Mouse (Mus musculus) T-cell, adult 66 days (primary cell): Measurements from ENCODE around the gene Fam174a. TPM values are rescaled to one million over a fixed set of nuclear protein-coding genes. Genes with fewer than 3 reads are reported as not detected.

Experiments used
- total RNA-seq, 2 experiments: library from RNA; stranded (reverse); gene quantifications; 3 replicates in 1 of 2; 4 replicates in 1 of 2; pipeline ENCODE4 v1.2.4; 2023

Fam174a gene
- total RNA-seq: 1 to 10 TPM; 8.1 to 9.7 TPM

DNA sequence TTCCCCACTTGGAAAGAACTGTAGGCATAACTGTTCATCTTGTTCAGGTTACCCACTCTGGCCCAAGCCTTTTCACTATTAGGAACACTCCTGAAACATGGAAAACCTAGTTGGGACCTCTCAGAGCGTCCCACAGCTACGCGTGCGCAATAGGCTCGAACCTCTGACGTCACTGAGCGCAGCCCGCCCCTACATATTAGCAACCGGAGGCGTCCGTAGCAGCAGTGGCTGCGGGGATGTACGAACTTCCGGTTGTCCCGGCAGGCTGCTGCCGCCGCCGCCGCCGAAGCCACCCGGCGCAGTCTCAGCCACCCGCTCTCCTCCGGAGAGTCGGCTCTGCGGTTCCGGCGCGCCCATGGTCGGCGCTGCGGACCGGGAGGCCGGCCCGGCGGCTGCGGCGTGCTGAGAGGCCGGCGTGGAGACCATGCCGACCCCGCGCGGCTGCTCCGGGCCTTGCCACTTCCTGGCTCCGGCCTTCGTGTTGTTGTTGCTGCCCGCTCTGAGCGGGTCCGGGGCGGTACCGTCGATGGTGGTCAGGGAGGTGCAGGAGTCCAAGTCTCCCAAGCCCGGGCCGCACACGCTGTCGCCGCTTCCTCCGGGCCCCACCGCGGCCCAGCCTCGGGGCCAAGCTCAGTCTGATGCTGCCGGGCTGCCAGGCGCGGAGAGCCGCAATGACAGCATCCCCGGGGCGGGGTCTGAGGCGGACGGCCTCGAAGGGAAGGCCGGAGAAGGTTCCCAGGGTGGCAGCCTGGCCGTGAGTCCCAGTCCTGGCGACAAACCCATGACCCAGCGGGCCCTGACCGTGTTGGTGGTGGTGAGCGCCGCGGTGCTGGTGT lies at the start of gene Fam174a:
Fam174a (plus strand) TSS at position 231 of the 836 bp plus-strand sequence.

